Mouse (Mus musculus) cerebellum, adult (tissue): ENCODE measurements at regions not wholly inside any gene's neighbourhood (a gene's known extent, or its start where the extent isn't known, plus 50 kb on each side); places are given as distances from the start of the nearest gene placed in this dataset.

Source experiments
- ATAC-seq: cut with Nextera tagmentation; 2 replicates; pipeline ENCODE4 v1.9.2; 2017; ENCODE audit warnings: mild to moderate bottlenecking, moderate library complexity, mixed read lengths; ENCODE audit not compliant: insufficient number of reproducible peaks, low FRiP score, low TSS enrichment

- no peak for ATAC-seq
Observed at GRCm38 (mm10) chr4:150730061-150730812, 78.3 kb upstream of the Slc45a1 start.

GRCm38 (mm10) chr4:150726539-150726938 is 74.6 kb upstream of the Slc45a1 start:
- no peak for ATAC-seq

GRCm38 (mm10) chr4:150726136-150726480 is 74.1 kb upstream of the Slc45a1 start:
- no peak for ATAC-seq

GRCm38 (mm10) chr4:150725443-150726135 is 73.6 kb upstream of the Slc45a1 start:
- ATAC-seq = no peak

- ATAC-seq = no peak
Observed at GRCm38 (mm10) chr4:150724823-150725222, 72.8 kb upstream of the Slc45a1 start.

- no peak for ATAC-seq
Observed at GRCm38 (mm10) chr4:150721619-150722283, 69.8 kb upstream of the Slc45a1 start.

GRCm38 (mm10) chr4:150717866-150718265 is 65.9 kb upstream of the Slc45a1 start:
- no peak for ATAC-seq

- ATAC-seq = no peak
Observed at GRCm38 (mm10) chr4:150715051-150715450, 63.1 kb upstream of the Slc45a1 start.

GRCm38 (mm10) chr4:150713291-150713690 is 61.3 kb upstream of the Slc45a1 start:
- ATAC-seq = no peak

GRCm38 (mm10) chr4:150712856-150713255 is 60.9 kb upstream of the Slc45a1 start:
- no peak for ATAC-seq

- ATAC-seq = no peak
Observed at GRCm38 (mm10) chr4:150711646-150712045, 59.7 kb upstream of the Slc45a1 start.

GRCm38 (mm10) chr4:150709391-150710130 is 57.6 kb upstream of the Slc45a1 start:
- no peak for ATAC-seq

GRCm38 (mm10) chr4:150708572-150708984 is 56.6 kb upstream of the Slc45a1 start:
- no peak for ATAC-seq

GRCm38 (mm10) chr4:150707725-150708571 is 56.0 kb upstream of the Slc45a1 start:
- peak; percentile 36; the same call in 1 of the 2 replicates for ATAC-seq

GRCm38 (mm10) chr4:150706793-150707724 is 55.1 kb upstream of the Slc45a1 start:
- ATAC-seq = no peak

- ATAC-seq = no peak
Observed at GRCm38 (mm10) chr4:150706291-150706690, 54.3 kb upstream of the Slc45a1 start.

- ATAC-seq = no peak
Observed at GRCm38 (mm10) chr4:150703266-150703665, 51.3 kb upstream of the Slc45a1 start.
